Mouse (Mus musculus) limb, embryonic 14.5 days (tissue): ENCODE data around the gene Kcna5. TPM values are rescaled to one million over a fixed set of nuclear protein-coding genes. Genes with fewer than 3 reads are reported as not detected.
A peak's percentile ranks its signal among the peaks of the same experiment; 100 is the strongest.

ENCODE experiments used
- ATAC-seq: fragments of 200-750 bp; cut with Nextera tagmentation; 2 replicates; pipeline ENCODE4 v1.8.0; 2017; ENCODE audit warnings: low read depth, moderate number of reproducible peaks, moderate TSS enrichment; ENCODE audit not compliant: low FRiP score
- DNase-seq: peaks from one replicate; pipeline ENCODE4 v3.0.0-alpha.2; 2015; ENCODE audit warnings: low spot score
- H3K27ac ChIP-seq: fragments of 300-500 bp; sonication (generic); replicated peaks from 2 replicates; pipeline ENCODE4 v1.5.1; 2014; ENCODE audit warnings: low read depth, mild to moderate bottlenecking, low read length, moderate library complexity, mixed read lengths
- H3K27me3 ChIP-seq: fragments of 300-500 bp; sonication (generic); 2 replicates; pipeline ENCODE4 v1.6.1; 2014; ENCODE audit warnings: low read length, mixed read lengths; ENCODE audit not compliant: control insufficient read depth, insufficient read depth
- H3K36me3 ChIP-seq: fragments of 300-500 bp; sonication (generic); 2 replicates; pipeline ENCODE4 v1.6.1; 2014; ENCODE audit warnings: mild to moderate bottlenecking, low read length, moderate library complexity, mixed read lengths; ENCODE audit not compliant: control insufficient read depth, insufficient read depth
- H3K4me1 ChIP-seq: fragments of 300-500 bp; sonication (generic); 2 replicates; pipeline ENCODE4 v1.6.1; 2014; ENCODE audit warnings: antibody characterized with exemption, low read length, mixed read lengths; ENCODE audit not compliant: control insufficient read depth, insufficient read depth
- H3K4me2 ChIP-seq: fragments of 300-500 bp; sonication (generic); replicated peaks from 2 replicates; pipeline ENCODE4 v1.6.1; 2014; ENCODE audit warnings: low read depth, mild to moderate bottlenecking, low read length, moderate library complexity; ENCODE audit not compliant: severe bottlenecking
- H3K4me3 ChIP-seq: fragments of 300-500 bp; sonication (generic); replicated peaks from 2 replicates; pipeline ENCODE4 v1.5.1; 2014; ENCODE audit warnings: low read length
- H3K9ac ChIP-seq: fragments of 300-500 bp; sonication (generic); 2 replicates; pipeline ENCODE4 v1.6.1; 2014; ENCODE audit warnings: mild to moderate bottlenecking, low read depth, low read length, moderate library complexity; ENCODE audit not compliant: severe bottlenecking
- H3K9me3 ChIP-seq: fragments of 300-500 bp; sonication (generic); 2 replicates; pipeline ENCODE4 v1.6.1; 2016; ENCODE audit warnings: low read length; ENCODE audit not compliant: control insufficient read depth
- POLR2A ChIP-seq: fragments of 200-500 bp; IDR thresholded peaks from 2 replicates; pipeline ENCODE4 v1.8.0; 2012; ENCODE audit warnings: inconsistent platforms, mild to moderate bottlenecking, moderate library complexity, borderline replicate concordance; ENCODE audit not compliant: insufficient read depth, insufficient read length; ENCODE audit errors: extremely low read depth
- WGBS: fragments of 180-500 bp; shearing (Covaris S2); extraction: QIAGEN DNeasy Blood & Tissue Kit; methylation state at CpG from one replicate; pipeline ENCODE4 v1.1.7; 2014; 5-methylcytosine and 5-hydroxymethylcytosine counted together
- polyA plus RNA-seq, 2 experiments: library from polyadenylated mRNA; depleted of rRNA in 1 of 2; stranded (reverse) in 1 of 2; unstranded in 1 of 2; fragments of >200 nt; fragmentation: Nextera tagmentation in 1 of 2; extraction: Ambion mirVana in 1 of 2; gene quantifications; 2 replicates each; pipeline versions ENCODE4 v1.2.1 to v1.2.3; 2012 to 2014

Kcna5 gene
- polyA plus RNA-seq, 2 experiments, result 3.1 to 5.0 TPM

- 63% methylated on average over 4 of the region's 4 CpGs for WGBS
- Histone ChIP-seq H3K4me2 (no peak overlapping the region), H3K4me1 (no peaks in the 10 kb centered on the region), H3K27ac (no peak overlapping the region), H3K4me3 (no peak overlapping the region), H3K9me3 (no peaks in the 10 kb centered on the region), H3K36me3 (no peaks in the 10 kb centered on the region), H3K9ac (no peak overlapping the region), H3K27me3 (no peaks in the 10 kb centered on the region)
- no peak for TF ChIP-seq POLR2A
- ATAC-seq (no peak), DNase-seq (no peak)
Observed at GRCm38 (mm10) chr6:126542724-126543123, 7.5 kb upstream of the Kcna5 start.

- ATAC-seq, result no peak
- Histone ChIP-seq H3K27ac (no peak overlapping the region), H3K36me3 (no peaks in the 10 kb centered on the region), H3K27me3 (peaks cover 12% of the 10 kb centered on the region; the same call in 1 of the 2 replicates), H3K4me3 (no peak overlapping the region), H3K4me2 (no peak overlapping the region), H3K9me3 (no peaks in the 10 kb centered on the region), H3K9ac (no peak overlapping the region), H3K4me1 (peaks cover 22% of the 10 kb centered on the region)
- no peak for DNase-seq
- TF ChIP-seq POLR2A, result no peak
- WGBS, result 61% methylated on average over 2 of the region's 2 CpGs
Observed at GRCm38 (mm10) chr6:126537512-126537911, 2.3 kb upstream of the Kcna5 start.

- Histone ChIP-seq H3K9me3 (no peaks in the 10 kb centered on the region), H3K4me1 (peaks cover 22% of the 10 kb centered on the region), H3K27me3 (peaks cover 12% of the 10 kb centered on the region; the same call in 1 of the 2 replicates), H3K9ac (no peak overlapping the region), H3K36me3 (no peaks in the 10 kb centered on the region), H3K4me3 (no peak overlapping the region), H3K4me2 (no peak overlapping the region), H3K27ac (no peak overlapping the region)
- ATAC-seq (no peak), DNase-seq (no peak)
- WGBS, result 71% methylated on average over 4 of the region's 4 CpGs
- TF ChIP-seq POLR2A, result no peak
Observed at GRCm38 (mm10) chr6:126536926-126537325, 1.7 kb upstream of the Kcna5 start.

- Histone ChIP-seq H3K36me3 (no peaks in the 10 kb centered on the region), H3K4me3 (no peak overlapping the region), H3K4me1 (peaks cover 22% of the 10 kb centered on the region), H3K27me3 (peaks cover 12% of the 10 kb centered on the region; the same call in 1 of the 2 replicates), H3K27ac (peak overlapping the region; percentile 57; the same call in 1 of the 2 replicates), H3K9ac (no peak overlapping the region), H3K4me2 (no peak overlapping the region), H3K9me3 (no peaks in the 10 kb centered on the region)
- 28% methylated on average over 1 of the region's 1 CpGs for WGBS
- no peak for TF ChIP-seq POLR2A
- DNase-seq, result no peak
- ATAC-seq, result no peak
Observed at GRCm38 (mm10) chr6:126535911-126536270, 679 bp upstream of the Kcna5 start.

- WGBS, result 16% methylated on average over 31 of the region's 31 CpGs
- H3K4me3 ChIP-seq, result peak overlapping the region; percentile 27
- DNase-seq (no peak), ATAC-seq (no peak)
- H3K27me3 ChIP-seq, result peaks cover 12% of the 10 kb centered on the region; the same call in 1 of the 2 replicates
- H3K4me1 ChIP-seq, result peaks cover 22% of the 10 kb centered on the region
- no peaks in the 10 kb centered on the region for H3K9me3 ChIP-seq
- H3K4me2 ChIP-seq, result peak overlapping the region; percentile 53
- no peaks in the 10 kb centered on the region for H3K36me3 ChIP-seq
- H3K27ac ChIP-seq, result peak overlapping the region; percentile 57; the same call in 1 of the 2 replicates
- peak overlapping the region; percentile 17 for H3K9ac ChIP-seq
- no peak for TF ChIP-seq POLR2A
Observed at GRCm38 (mm10) chr6:126534531-126535207, 543 bp downstream of the Kcna5 start.
